Mouse (Mus musculus) erythroblast, embryonic 14.5 days (primary cell): ENCODE measurements around the gene 2010111I01Rik. TPM values are rescaled to one million over a fixed set of nuclear protein-coding genes. Genes with fewer than 3 reads are reported as not detected.

ENCODE experiments used
- H3K27me3 ChIP-seq: 2 replicates; pipeline ENCODE4 v1.6.1; 2012; ENCODE audit warnings: inconsistent platforms; ENCODE audit not compliant: control insufficient read depth
- H3K36me3 ChIP-seq: 2 replicates; pipeline ENCODE4 v1.6.1; 2012; ENCODE audit warnings: mild to moderate bottlenecking, inconsistent platforms; ENCODE audit not compliant: control insufficient read depth
- H3K4me1 ChIP-seq: 2 replicates; pipeline ENCODE4 v1.6.1; 2012; ENCODE audit warnings: inconsistent platforms; ENCODE audit not compliant: control insufficient read depth
- H3K4me3 ChIP-seq: replicated peaks from 2 replicates; pipeline ENCODE3; 2012; ENCODE audit warnings: moderate library complexity, mild to moderate bottlenecking, inconsistent platforms
- H3K9me3 ChIP-seq: 2 replicates; pipeline ENCODE4 v1.6.1; 2012; ENCODE audit warnings: low read length, inconsistent platforms, mixed read lengths; ENCODE audit not compliant: control insufficient read depth
- GATA1 ChIP-seq: IDR thresholded peaks from 2 replicates; pipeline ENCODE4 v1.6.1; 2012; ENCODE audit warnings: low read length, inconsistent platforms, mixed read lengths
- TAL1 ChIP-seq: IDR thresholded peaks from 3 replicates; pipeline ENCODE4 v1.6.1; 2012; ENCODE audit warnings: low read length, inconsistent platforms, mixed read lengths
- polyA plus RNA-seq: library from polyadenylated mRNA; stranded (reverse); fragments of >175 nt; gene quantifications from 2 replicates; pipeline ENCODE4 v1.2.3, GENCODE M21; 2012

The 2010111I01Rik gene
- polyA plus RNA-seq, 1 experiment, result 2.2 TPM

GRCm38 (mm10) chr13:62951606-62952005, 13.1 kb upstream of the 2010111I01Rik start:
- TF ChIP-seq GATA1 (no peak), TAL1 (no peak)
- H3K27me3 ChIP-seq, result 0 out of 2 replicates have a peak, but pooled peaks cover 2% of the 10 kb centered on the region
- H3K4me3 ChIP-seq, result no peak overlapping the region
- peaks cover 4% of the 10 kb centered on the region for H3K4me1 ChIP-seq
- H3K9me3 ChIP-seq, result no peaks in the 10 kb centered on the region
- no peaks in the 10 kb centered on the region for H3K36me3 ChIP-seq

- Histone ChIP-seq H3K9me3 (no peaks in the 10 kb centered on the region), H3K4me3 (no peak overlapping the region), H3K36me3 (no peaks in the 10 kb centered on the region), H3K27me3 (0 out of 2 replicates have a peak, but pooled peaks cover 2% of the 10 kb centered on the region), H3K4me1 (peaks cover 4% of the 10 kb centered on the region)
- TF ChIP-seq TAL1, result no peak
Measured at GRCm38 (mm10) chr13:62952047-62952446, 12.6 kb upstream of the 2010111I01Rik start.

- peaks cover 4% of the 10 kb centered on the region for H3K4me1 ChIP-seq
- H3K36me3 ChIP-seq, result no peaks in the 10 kb centered on the region
- no peak for TF ChIP-seq GATA1
- TF ChIP-seq TAL1, result no peak
- 0 out of 2 replicates have a peak, but pooled peaks cover 2% of the 10 kb centered on the region for H3K27me3 ChIP-seq
- no peaks in the 10 kb centered on the region for H3K9me3 ChIP-seq
- H3K4me3 ChIP-seq, result no peak overlapping the region
Measured at GRCm38 (mm10) chr13:62952624-62953023, 12.1 kb upstream of the 2010111I01Rik start.

GRCm38 (mm10) chr13:62955997-62956396, 8.7 kb upstream of the 2010111I01Rik start:
- peaks cover 4% of the 10 kb centered on the region for H3K4me1 ChIP-seq
- H3K36me3 ChIP-seq, result no peaks in the 10 kb centered on the region
- no peaks in the 10 kb centered on the region for H3K9me3 ChIP-seq
- no peak overlapping the region for H3K4me3 ChIP-seq
- 0 out of 2 replicates have a peak, but pooled peaks cover 2% of the 10 kb centered on the region for H3K27me3 ChIP-seq
- no peak for TF ChIP-seq GATA1
- no peak for TF ChIP-seq TAL1

GRCm38 (mm10) chr13:62956776-62957175, 7.9 kb upstream of the 2010111I01Rik start:
- Histone ChIP-seq H3K4me1 (peaks cover 4% of the 10 kb centered on the region), H3K36me3 (no peaks in the 10 kb centered on the region), H3K27me3 (peaks cover 2% of the 10 kb centered on the region; the same call in 1 of the 2 replicates), H3K9me3 (no peaks in the 10 kb centered on the region), H3K4me3 (no peak overlapping the region)
- no peak for TF ChIP-seq GATA1
- no peak for TF ChIP-seq TAL1

- H3K9me3 ChIP-seq, result no peaks in the 10 kb centered on the region
- peaks cover 20% of the 10 kb centered on the region for H3K4me1 ChIP-seq
- TF ChIP-seq GATA1 (no peak), TAL1 (no peak)
Measured at GRCm38 (mm10) chr13:62963358-62963757, 1.3 kb upstream of the 2010111I01Rik start.

GRCm38 (mm10) chr13:62968223-62968622, 3.5 kb downstream of the 2010111I01Rik start:
- peaks cover 4% of the 10 kb centered on the region for H3K36me3 ChIP-seq
- H3K4me1 ChIP-seq, result peaks cover 25% of the 10 kb centered on the region
- no peak for TF ChIP-seq GATA1
- no peak for TF ChIP-seq TAL1
- H3K9me3 ChIP-seq, result no peaks in the 10 kb centered on the region
- H3K4me3 ChIP-seq, result no peak overlapping the region
- H3K27me3 ChIP-seq, result no peaks in the 10 kb centered on the region

More at GRCm38 (mm10) chr13:62963358-62963757, 1.3 kb upstream of the 2010111I01Rik start:
- no peak overlapping the region for H3K4me3 ChIP-seq
- H3K36me3 ChIP-seq, result peaks cover 4% of the 10 kb centered on the region
- no peaks in the 10 kb centered on the region; the same call in 1 of the 2 replicates for H3K27me3 ChIP-seq

GRCm38 (mm10) chr13:62970515-62971269, 6.0 kb downstream of the 2010111I01Rik start:
- Histone ChIP-seq H3K4me1 (peaks cover 7% of the 10 kb centered on the region), H3K9me3 (no peaks in the 10 kb centered on the region), H3K36me3 (peaks cover 4% of the 10 kb centered on the region), H3K27me3 (no peaks in the 10 kb centered on the region), H3K4me3 (no peak overlapping the region)
- no peak for TF ChIP-seq TAL1
- TF ChIP-seq GATA1, result no peak

GRCm38 (mm10) chr13:62972403-62972802, 7.7 kb downstream of the 2010111I01Rik start:
- TF ChIP-seq GATA1 (no peak), TAL1 (no peak)
- Histone ChIP-seq H3K9me3 (no peaks in the 10 kb centered on the region), H3K4me1 (peaks cover 5% of the 10 kb centered on the region), H3K27me3 (no peaks in the 10 kb centered on the region), H3K4me3 (no peak overlapping the region), H3K36me3 (peaks cover 4% of the 10 kb centered on the region)
